Mouse (Mus musculus) midbrain, embryonic 14.5 days (tissue): ENCODE data around the gene Phgdh. TPM values are rescaled to one million over a fixed set of nuclear protein-coding genes. Genes with fewer than 3 reads are reported as not detected.
"Not testable (repeated sequence)": the region's sequence is repeated elsewhere in the genome, so short reads cannot be mapped to it uniquely, and the experiment has no call there.

Source experiments
- ATAC-seq: fragments of 200-750 bp; cut with Nextera tagmentation; 2 replicates; pipeline ENCODE4 v1.8.0; 2017; ENCODE audit warnings: moderate number of reproducible peaks, moderate library complexity; ENCODE audit not compliant: low FRiP score, low TSS enrichment
- DNase-seq: peaks from one replicate; pipeline ENCODE4 v3.0.0-alpha.2; 2015
- H3K27ac ChIP-seq: fragments of 300-500 bp; sonication (generic); replicated peaks from 2 replicates; pipeline ENCODE4 v1.5.1; 2014; ENCODE audit warnings: mild to moderate bottlenecking, low read depth, low read length, moderate library complexity
- H3K27me3 ChIP-seq: fragments of 300-500 bp; sonication (generic); 2 replicates; pipeline ENCODE4 v1.6.1; 2014; ENCODE audit warnings: low read length, control low read depth, mixed read lengths; ENCODE audit not compliant: control insufficient read depth, insufficient read depth
- H3K36me3 ChIP-seq: fragments of 300-500 bp; sonication (generic); 2 replicates; pipeline ENCODE4 v1.6.1; 2014; ENCODE audit warnings: low read length, control low read depth; ENCODE audit not compliant: control insufficient read depth, insufficient read depth
- H3K4me1 ChIP-seq: fragments of 300-500 bp; sonication (generic); 2 replicates; pipeline ENCODE4 v1.6.1; 2014; ENCODE audit warnings: mild to moderate bottlenecking, antibody characterized with exemption, low read length, control low read depth; ENCODE audit not compliant: control insufficient read depth, insufficient read depth
- H3K4me2 ChIP-seq: fragments of 300-500 bp; sonication (generic); 2 replicates; pipeline ENCODE4 v1.6.1; 2014; ENCODE audit warnings: mild to moderate bottlenecking, low read length, moderate library complexity
- H3K4me3 ChIP-seq: fragments of 300-500 bp; sonication (generic); replicated peaks from 2 replicates; pipeline ENCODE4 v1.5.1; 2014; ENCODE audit warnings: low read depth, low read length
- H3K9ac ChIP-seq: fragments of 300-500 bp; sonication (generic); replicated peaks from 2 replicates; pipeline ENCODE4 v1.6.1; 2014; ENCODE audit warnings: mild to moderate bottlenecking, low read length, moderate library complexity
- H3K9me3 ChIP-seq: fragments of 300-500 bp; sonication (generic); 2 replicates; pipeline ENCODE4 v1.6.1; 2016; ENCODE audit warnings: low read length, control low read depth, mixed read lengths; ENCODE audit not compliant: control insufficient read depth
- WGBS: fragments of 180-500 bp; shearing (Covaris S2); extraction: QIAGEN DNeasy Blood & Tissue Kit; methylation state at CpG from one replicate; pipeline ENCODE4 v1.1.7; 2014; 5-methylcytosine and 5-hydroxymethylcytosine counted together
- polyA plus RNA-seq: library from polyadenylated mRNA; unstranded; fragments of >200 nt; fragmentation: Nextera tagmentation; extraction: Ambion mirVana; gene quantifications from 2 replicates; pipeline ENCODE4 v1.2.1, GENCODE M21; 2014

Phgdh gene
- polyA plus RNA-seq = 146 and 151 TPM in 2 replicates

GRCm38 (mm10) chr3:98339706-98340109 lies at the start of gene Phgdh:
TSS of gene Phgdh (minus strand) at chr3:98339990.
- WGBS = 2% methylated on average over 10 of the region's 10 CpGs
- ATAC-seq = peak; percentile 76
- H3K36me3 ChIP-seq, H3K27me3 ChIP-seq, H3K9me3 ChIP-seq: not testable (repeated sequence)
- DNase-seq = peak; percentile 82
- peaks cover 29% of the 10 kb centered on the region for H3K4me1 ChIP-seq
- H3K27ac ChIP-seq = peak within 1 kb of the TSS; percentile 60; the same call in 1 of the 2 replicates
- H3K9ac ChIP-seq = peak within 1 kb of the TSS; percentile 58
- peak within 1 kb of the TSS; percentile 99 for H3K4me2 ChIP-seq
- peak within 1 kb of the TSS; percentile 56 for H3K4me3 ChIP-seq

DNA sequence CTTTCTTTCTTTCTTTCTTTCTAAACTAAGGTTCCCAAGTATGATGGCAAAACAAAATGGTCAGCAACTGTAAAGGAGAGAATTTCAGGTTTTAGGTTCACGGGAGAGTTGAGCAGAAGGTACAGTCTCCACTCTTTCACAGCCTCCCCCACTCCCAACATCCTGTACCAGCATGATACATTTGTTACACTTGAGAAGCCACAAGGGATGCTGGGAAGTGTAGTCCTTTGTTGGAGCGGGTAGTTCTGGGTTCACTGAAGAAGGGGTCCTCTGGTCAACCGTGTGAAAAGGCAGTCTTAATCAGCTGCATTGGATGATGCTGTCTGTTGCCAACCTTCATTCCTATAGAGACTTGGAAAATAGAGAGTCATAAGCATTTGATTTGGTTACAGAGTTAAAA lies 49.5 kb upstream of the Phgdh start:
- H3K27ac ChIP-seq = no peak overlapping the region
- no peak overlapping the region for H3K9ac ChIP-seq
- no peak for DNase-seq
- H3K4me3 ChIP-seq = no peak overlapping the region
- H3K4me1 ChIP-seq = peaks cover 10% of the 10 kb centered on the region
- H3K27me3 ChIP-seq = no peaks in the 10 kb centered on the region
- 67% methylated on average over 3 of the region's 3 CpGs for WGBS
- H3K36me3 ChIP-seq = no peaks in the 10 kb centered on the region
- H3K9me3 ChIP-seq = no peaks in the 10 kb centered on the region
- ATAC-seq = no peak
- H3K4me2 ChIP-seq = no peak overlapping the region

DNA sequence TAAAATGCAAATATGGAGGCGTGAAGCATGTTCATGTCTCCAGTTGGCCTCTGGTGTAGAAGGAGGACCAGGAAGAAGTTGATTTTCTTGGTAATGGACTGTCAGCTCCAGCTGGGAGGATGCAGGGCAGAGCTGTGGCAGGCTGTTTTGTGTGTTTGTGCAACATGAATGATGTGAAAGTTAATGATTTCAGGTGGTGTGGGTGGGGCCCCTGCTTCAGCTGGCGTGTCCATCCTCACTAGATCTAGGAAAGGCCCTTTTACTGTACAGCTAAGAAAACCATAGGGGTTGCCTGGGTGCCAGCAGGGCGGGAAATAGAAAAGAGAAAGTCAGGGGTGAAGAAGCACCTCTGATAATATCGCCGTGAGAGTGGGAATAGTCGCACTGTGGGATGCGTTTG lies 48.0 kb upstream of the Phgdh start:
- 75% methylated on average over 7 of the region's 7 CpGs for WGBS
- no peak overlapping the region for H3K27ac ChIP-seq

DNA sequence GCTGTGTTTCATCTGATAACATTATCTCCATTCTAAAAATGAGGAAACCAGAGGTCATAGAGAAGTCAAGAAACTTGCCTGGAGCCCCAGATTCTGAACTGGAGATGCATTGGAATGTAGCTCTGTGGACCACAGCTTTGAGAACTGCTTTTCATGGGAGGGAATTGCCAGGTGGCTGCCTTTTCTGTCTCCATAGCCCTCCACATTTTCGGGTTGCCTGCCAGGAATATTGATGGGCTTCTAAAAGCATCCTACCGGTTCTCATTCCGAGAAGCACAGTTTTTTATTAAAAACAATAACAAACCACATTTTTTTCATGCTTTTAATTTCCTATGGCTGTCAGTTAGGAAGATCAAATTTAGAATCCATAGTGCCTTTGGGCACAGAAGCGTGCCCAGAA lies 47.3 kb upstream of the Phgdh start:
- Histone ChIP-seq H3K36me3 (no peaks in the 10 kb centered on the region), H3K4me1 (peaks cover 18% of the 10 kb centered on the region), H3K4me2 (no peak overlapping the region), H3K27me3 (no peaks in the 10 kb centered on the region), H3K27ac (no peak overlapping the region), H3K9ac (no peak overlapping the region), H3K9me3 (no peaks in the 10 kb centered on the region), H3K4me3 (no peak overlapping the region)
- DNase-seq (no peak), ATAC-seq (no peak)
- WGBS = 80% methylated on average over 4 of the region's 4 CpGs

More for the DNA sequence above, 48.0 kb upstream of the Phgdh start:
- H3K4me2 ChIP-seq = no peak overlapping the region
- H3K36me3 ChIP-seq = no peaks in the 10 kb centered on the region
- ATAC-seq = no peak
- no peak overlapping the region for H3K9ac ChIP-seq
- no peak for DNase-seq
- H3K4me1 ChIP-seq = peaks cover 18% of the 10 kb centered on the region
- no peaks in the 10 kb centered on the region for H3K27me3 ChIP-seq
- no peaks in the 10 kb centered on the region for H3K9me3 ChIP-seq
- H3K4me3 ChIP-seq = no peak overlapping the region

GRCm38 (mm10) chr3:98383024-98383790 lies 43.4 kb upstream of the Phgdh start:
- Histone ChIP-seq H3K4me3 (peak overlapping the region; percentile 90), H3K27me3 (no peaks in the 10 kb centered on the region), H3K36me3 (no peaks in the 10 kb centered on the region), H3K9me3 (no peaks in the 10 kb centered on the region), H3K4me1 (peaks cover 22% of the 10 kb centered on the region), H3K27ac (peak overlapping the region; percentile 94), H3K9ac (peak overlapping the region; percentile 94), H3K4me2 (peak overlapping the region; percentile 79)
- WGBS = 8% methylated on average over 21 of the region's 21 CpGs
- DNase-seq (peak; percentile 43), ATAC-seq (no peak; the same call in none of the 2 replicates)

- Histone ChIP-seq H3K36me3 (no peaks in the 10 kb centered on the region), H3K9me3 (no peaks in the 10 kb centered on the region), H3K4me3 (peak within 1 kb of the TSS; percentile 90), H3K27me3 (no peaks in the 10 kb centered on the region), H3K4me2 (peak within 1 kb of the TSS; percentile 79), H3K9ac (peak within 1 kb of the TSS; percentile 94), H3K4me1 (peaks cover 22% of the 10 kb centered on the region), H3K27ac (peak within 1 kb of the TSS; percentile 94)
- DNase-seq (peak; percentile 89), ATAC-seq (peak; percentile 93)
- WGBS = under 1% methylated on average over 42 of the region's 42 CpGs
Observed at GRCm38 (mm10) chr3:98382246-98382939, 42.6 kb upstream of the Phgdh start, which contains the start of gene Zfp697. TSS of gene Zfp697 (plus strand) at chr3:98382461.

DNA sequence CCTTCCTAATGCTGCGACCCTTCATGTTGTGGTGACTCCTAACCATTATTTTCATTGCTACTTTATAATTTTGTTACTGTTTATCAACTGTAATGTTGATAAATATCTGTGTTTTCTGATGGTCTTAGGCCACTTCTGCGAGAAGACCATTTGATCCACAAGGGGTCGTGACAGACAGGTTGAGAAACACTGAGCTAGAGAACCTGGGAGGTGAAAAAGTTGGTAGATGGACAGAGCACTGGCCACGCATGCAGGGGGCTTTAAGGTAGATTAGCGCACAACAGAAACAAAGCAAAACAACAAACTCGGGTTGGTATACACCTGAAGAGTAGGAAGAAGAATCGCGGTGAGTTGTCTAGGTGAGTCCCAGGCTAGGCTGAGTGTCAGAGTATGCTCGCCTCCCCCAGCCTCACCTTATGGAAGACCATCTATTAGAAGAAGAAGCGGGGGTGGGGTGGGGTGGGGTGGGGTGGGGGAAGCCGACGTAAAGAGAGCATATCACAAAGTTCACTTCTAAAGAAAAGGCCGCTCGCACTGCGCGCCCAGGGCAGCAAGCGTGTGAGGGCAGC lies 42.0 kb upstream of the Phgdh start:
- no peaks in the 10 kb centered on the region for H3K27me3 ChIP-seq
- no peaks in the 10 kb centered on the region for H3K36me3 ChIP-seq
- H3K27ac ChIP-seq = peak overlapping the region; percentile 94; the same call in 1 of the 2 replicates
- 0 out of 2 replicates have a peak, but pooled peaks have one; percentile 2 for ATAC-seq
- peak; percentile 57 for DNase-seq
- H3K9ac ChIP-seq = peak overlapping the region; percentile 94
- H3K9me3 ChIP-seq = no peaks in the 10 kb centered on the region
- WGBS = 6% methylated on average over 17 of the region's 17 CpGs
- peak overlapping the region; percentile 79 for H3K4me2 ChIP-seq
- peaks cover 20% of the 10 kb centered on the region for H3K4me1 ChIP-seq
- H3K4me3 ChIP-seq = peak overlapping the region; percentile 90

DNA sequence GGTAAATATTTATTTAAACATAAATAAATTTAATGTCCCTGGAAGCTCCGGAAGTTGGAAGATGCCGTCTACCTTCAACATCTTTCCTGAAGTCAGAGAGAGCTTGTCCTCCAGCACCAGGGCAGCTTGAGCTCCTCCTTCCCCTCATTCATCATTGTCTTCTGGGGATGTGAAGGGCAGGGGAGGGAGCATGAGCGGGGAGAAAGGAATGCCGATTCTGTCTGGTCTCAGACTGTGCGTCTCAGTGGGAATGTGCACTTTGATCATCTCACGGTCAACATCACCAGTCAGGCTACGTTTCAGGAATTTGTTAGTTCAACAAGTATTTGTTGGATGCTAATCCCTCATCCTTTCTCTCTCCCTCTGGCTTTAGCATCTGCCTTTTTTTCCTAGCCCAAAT lies 39.4 kb upstream of the Phgdh start:
- no peak overlapping the region for H3K4me2 ChIP-seq
- no peak overlapping the region for H3K27ac ChIP-seq
- no peaks in the 10 kb centered on the region for H3K36me3 ChIP-seq
- peaks cover 11% of the 10 kb centered on the region for H3K4me1 ChIP-seq
- H3K9me3 ChIP-seq = no peaks in the 10 kb centered on the region
- WGBS = 22% methylated on average over 7 of the region's 7 CpGs
- no peak overlapping the region for H3K4me3 ChIP-seq
- H3K27me3 ChIP-seq = no peaks in the 10 kb centered on the region
- no peak overlapping the region for H3K9ac ChIP-seq
- ATAC-seq = no peak
- DNase-seq = no peak
